Mouse (Mus musculus) lung, embryonic 14.5 days (tissue): ENCODE measurements around the gene Fam184a. TPM values are rescaled to one million over a fixed set of nuclear protein-coding genes. Genes with fewer than 3 reads are reported as not detected.

ENCODE experiments used
- ATAC-seq: fragments of 200-750 bp; cut with Nextera tagmentation; 2 replicates; pipeline ENCODE4 v1.8.0; 2017; ENCODE audit warnings: mild to moderate bottlenecking, moderate TSS enrichment, moderate library complexity; ENCODE audit not compliant: insufficient read depth
- DNase-seq: peaks from one replicate; pipeline ENCODE4 v3.0.0-alpha.2; 2015
- H3K27ac ChIP-seq: fragments of 300-500 bp; sonication (generic); 2 replicates; pipeline ENCODE4 v1.5.1; 2014; ENCODE audit warnings: low read depth, mild to moderate bottlenecking, moderate library complexity
- H3K27me3 ChIP-seq: fragments of 300-500 bp; sonication (generic); 2 replicates; pipeline ENCODE4 v1.6.1; 2014; ENCODE audit warnings: low read length, control low read depth; ENCODE audit not compliant: insufficient read depth
- H3K36me3 ChIP-seq: fragments of 300-500 bp; sonication (generic); 2 replicates; pipeline ENCODE4 v1.6.1; 2014; ENCODE audit warnings: control low read depth; ENCODE audit not compliant: insufficient read depth
- H3K4me1 ChIP-seq: fragments of 300-500 bp; sonication (generic); 2 replicates; pipeline ENCODE4 v1.6.1; 2014; ENCODE audit warnings: antibody characterized with exemption, control low read depth; ENCODE audit not compliant: insufficient read depth
- H3K4me2 ChIP-seq: fragments of 300-500 bp; sonication (generic); 2 replicates; pipeline ENCODE4 v1.6.1; 2014; ENCODE audit warnings: mild to moderate bottlenecking
- H3K4me3 ChIP-seq: fragments of 300-500 bp; sonication (generic); 2 replicates; pipeline ENCODE4 v1.5.1; 2014; ENCODE audit warnings: low read depth, low read length
- H3K9ac ChIP-seq: fragments of 300-500 bp; sonication (generic); 2 replicates; pipeline ENCODE4 v1.6.1; 2014
- H3K9me3 ChIP-seq: fragments of 300-500 bp; sonication (generic); 2 replicates; pipeline ENCODE4 v1.6.1; 2016; ENCODE audit warnings: low read depth, low read length, control low read depth
- CTCF ChIP-seq: IDR thresholded peaks from 2 replicates; pipeline ENCODE4 v1.5.1; 2016; ENCODE audit warnings: antibody characterized with exemption, low read depth
- WGBS: fragments of 180-500 bp; shearing (Covaris S2); extraction: QIAGEN DNeasy Blood & Tissue Kit; methylation state at CpG from one replicate; pipeline ENCODE4 v1.1.7; 2014; 5-methylcytosine and 5-hydroxymethylcytosine counted together
- polyA plus RNA-seq: library from polyadenylated mRNA; unstranded; fragments of >200 nt; fragmentation: Nextera tagmentation; extraction: Ambion mirVana; gene quantifications from 2 replicates; pipeline ENCODE4 v1.2.1, GENCODE M21; 2014

Gene Fam184a
- polyA plus RNA-seq, 1 experiment from 2014 or later, result 3.1 TPM

GRCm38 (mm10) chr10:53694757-53695156 is 56.2 kb downstream of the Fam184a start:
- no peak overlapping the region for H3K4me2 ChIP-seq
- DNase-seq (peak; percentile 59), ATAC-seq (peak; percentile 79; the same call in 1 of the 2 replicates)
- H3K4me1 ChIP-seq, result no peaks in the 10 kb centered on the region
- WGBS, result 43% methylated on average over 5 of the region's 5 CpGs
- H3K9ac ChIP-seq, result no peak overlapping the region
- no peak overlapping the region for H3K27ac ChIP-seq
- H3K36me3 ChIP-seq, result no peaks in the 10 kb centered on the region
- TF ChIP-seq CTCF, result no peak
- no peaks in the 10 kb centered on the region for H3K27me3 ChIP-seq
- no peaks in the 10 kb centered on the region for H3K9me3 ChIP-seq
- no peak overlapping the region for H3K4me3 ChIP-seq

GRCm38 (mm10) chr10:53691263-53691662 is 59.7 kb downstream of the Fam184a start:
- H3K27me3 ChIP-seq, result no peaks in the 10 kb centered on the region
- DNase-seq (no peak), ATAC-seq (no peak)
- no peak for TF ChIP-seq CTCF
- H3K27ac ChIP-seq, result no peak overlapping the region
- no peak overlapping the region for H3K9ac ChIP-seq
- H3K4me1 ChIP-seq, result no peaks in the 10 kb centered on the region
- no peaks in the 10 kb centered on the region for H3K36me3 ChIP-seq
- no peak overlapping the region for H3K4me2 ChIP-seq
- no peaks in the 10 kb centered on the region for H3K9me3 ChIP-seq
- no peak overlapping the region for H3K4me3 ChIP-seq

GRCm38 (mm10) chr10:53688952-53689584 is 61.9 kb downstream of the Fam184a start:
- Histone ChIP-seq H3K4me1 (no peaks in the 10 kb centered on the region), H3K4me2 (no peak overlapping the region), H3K9ac (no peak overlapping the region), H3K27ac (no peak overlapping the region), H3K27me3 (no peaks in the 10 kb centered on the region), H3K4me3 (no peak overlapping the region), H3K36me3 (no peaks in the 10 kb centered on the region), H3K9me3 (no peaks in the 10 kb centered on the region)
- no peak for ATAC-seq
- DNase-seq, result no peak
- no peak for TF ChIP-seq CTCF
- 68% methylated on average over 4 of the region's 4 CpGs for WGBS

- H3K4me1 ChIP-seq, result no peaks in the 10 kb centered on the region
- no peak for TF ChIP-seq CTCF
- 29% methylated on average over 1 of the region's 1 CpGs for WGBS
- no peak overlapping the region for H3K9ac ChIP-seq
- no peaks in the 10 kb centered on the region for H3K36me3 ChIP-seq
- DNase-seq (no peak), ATAC-seq (no peak)
- H3K27me3 ChIP-seq, result no peaks in the 10 kb centered on the region
- no peak overlapping the region for H3K27ac ChIP-seq
- H3K4me3 ChIP-seq, result no peak overlapping the region
- H3K4me2 ChIP-seq, result no peak overlapping the region
- H3K9me3 ChIP-seq, result no peaks in the 10 kb centered on the region
Measured at GRCm38 (mm10) chr10:53688533-53688932, 62.4 kb downstream of the Fam184a start.

- H3K27me3 ChIP-seq, result no peaks in the 10 kb centered on the region
- no peak overlapping the region for H3K27ac ChIP-seq
- no peak for DNase-seq
- H3K4me2 ChIP-seq, result no peak overlapping the region
- H3K36me3 ChIP-seq, result no peaks in the 10 kb centered on the region
- no peak for TF ChIP-seq CTCF
- ATAC-seq, result no peak
- no peaks in the 10 kb centered on the region for H3K4me1 ChIP-seq
- no peaks in the 10 kb centered on the region for H3K9me3 ChIP-seq
- WGBS, result 50% methylated on average over 5 of the region's 5 CpGs
- H3K9ac ChIP-seq, result no peak overlapping the region
- H3K4me3 ChIP-seq, result no peak overlapping the region
Measured at GRCm38 (mm10) chr10:53687888-53688287, 63.0 kb downstream of the Fam184a start.

- Histone ChIP-seq H3K27me3 (no peaks in the 10 kb centered on the region), H3K36me3 (no peaks in the 10 kb centered on the region), H3K4me3 (no peak overlapping the region), H3K4me1 (no peaks in the 10 kb centered on the region), H3K9me3 (no peaks in the 10 kb centered on the region), H3K27ac (no peak overlapping the region), H3K9ac (no peak overlapping the region), H3K4me2 (no peak overlapping the region)
- DNase-seq (peak; percentile 7), ATAC-seq (no peak)
- 45% methylated on average over 3 of the region's 3 CpGs for WGBS
- TF ChIP-seq CTCF, result no peak
Measured at GRCm38 (mm10) chr10:53685806-53686205, 65.1 kb downstream of the Fam184a start.

GRCm38 (mm10) chr10:53683226-53683625 is 67.7 kb downstream of the Fam184a start:
- DNase-seq, result no peak
- ATAC-seq, result no peak
- Histone ChIP-seq H3K36me3 (no peaks in the 10 kb centered on the region), H3K27ac (no peak overlapping the region), H3K9ac (no peak overlapping the region), H3K4me2 (no peak overlapping the region), H3K9me3 (no peaks in the 10 kb centered on the region), H3K4me3 (no peak overlapping the region), H3K27me3 (no peaks in the 10 kb centered on the region), H3K4me1 (no peaks in the 10 kb centered on the region)
- WGBS, result 75% methylated on average over 5 of the region's 5 CpGs
- TF ChIP-seq CTCF, result no peak
